Mouse (Mus musculus) midbrain, embryonic 14.5 days (tissue): ENCODE data around the gene Emx1. TPM values are rescaled to one million over a fixed set of nuclear protein-coding genes. Genes with fewer than 3 reads are reported as not detected.
A peak's percentile ranks its signal among the peaks of the same experiment; 100 is the strongest.
"Not testable (repeated sequence)": the region's sequence is repeated elsewhere in the genome, so short reads cannot be mapped to it uniquely, and the experiment has no call there.

ENCODE experiments used
- ATAC-seq: fragments of 200-750 bp; cut with Nextera tagmentation; 2 replicates; pipeline ENCODE4 v1.8.0; 2017; ENCODE audit warnings: moderate number of reproducible peaks, moderate library complexity; ENCODE audit not compliant: low FRiP score, low TSS enrichment
- DNase-seq: peaks from one replicate; pipeline ENCODE4 v3.0.0-alpha.2; 2015
- H3K27ac ChIP-seq: fragments of 300-500 bp; sonication (generic); replicated peaks from 2 replicates; pipeline ENCODE4 v1.5.1; 2014; ENCODE audit warnings: mild to moderate bottlenecking, low read depth, low read length, moderate library complexity
- H3K27me3 ChIP-seq: fragments of 300-500 bp; sonication (generic); 2 replicates; pipeline ENCODE4 v1.6.1; 2014; ENCODE audit warnings: low read length, control low read depth, mixed read lengths; ENCODE audit not compliant: control insufficient read depth, insufficient read depth
- H3K36me3 ChIP-seq: fragments of 300-500 bp; sonication (generic); 2 replicates; pipeline ENCODE4 v1.6.1; 2014; ENCODE audit warnings: low read length, control low read depth; ENCODE audit not compliant: control insufficient read depth, insufficient read depth
- H3K4me1 ChIP-seq: fragments of 300-500 bp; sonication (generic); 2 replicates; pipeline ENCODE4 v1.6.1; 2014; ENCODE audit warnings: mild to moderate bottlenecking, antibody characterized with exemption, low read length, control low read depth; ENCODE audit not compliant: control insufficient read depth, insufficient read depth
- H3K4me2 ChIP-seq: fragments of 300-500 bp; sonication (generic); 2 replicates; pipeline ENCODE4 v1.6.1; 2014; ENCODE audit warnings: mild to moderate bottlenecking, low read length, moderate library complexity
- H3K4me3 ChIP-seq: fragments of 300-500 bp; sonication (generic); replicated peaks from 2 replicates; pipeline ENCODE4 v1.5.1; 2014; ENCODE audit warnings: low read depth, low read length
- H3K9ac ChIP-seq: fragments of 300-500 bp; sonication (generic); replicated peaks from 2 replicates; pipeline ENCODE4 v1.6.1; 2014; ENCODE audit warnings: mild to moderate bottlenecking, low read length, moderate library complexity
- H3K9me3 ChIP-seq: fragments of 300-500 bp; sonication (generic); 2 replicates; pipeline ENCODE4 v1.6.1; 2016; ENCODE audit warnings: low read length, control low read depth, mixed read lengths; ENCODE audit not compliant: control insufficient read depth
- WGBS: fragments of 180-500 bp; shearing (Covaris S2); extraction: QIAGEN DNeasy Blood & Tissue Kit; methylation state at CpG from one replicate; pipeline ENCODE4 v1.1.7; 2014; 5-methylcytosine and 5-hydroxymethylcytosine counted together
- polyA plus RNA-seq: library from polyadenylated mRNA; unstranded; fragments of >200 nt; fragmentation: Nextera tagmentation; extraction: Ambion mirVana; gene quantifications from 2 replicates; pipeline ENCODE4 v1.2.1, GENCODE M21; 2014

Gene Emx1
- polyA plus RNA-seq, 1 experiment from 2014 or later: 1.1 TPM

- 72% methylated on average over 2 of the region's 2 CpGs for WGBS
- not testable (repeated sequence) for ATAC-seq, H3K4me2 ChIP-seq, H3K27ac ChIP-seq, H3K9ac ChIP-seq, H3K4me3 ChIP-seq, H3K9me3 ChIP-seq, H3K36me3 ChIP-seq, H3K27me3 ChIP-seq, H3K4me1 ChIP-seq, DNase-seq
Observed at GRCm38 (mm10) chr6:85156551-85156950, 30.7 kb upstream of the Emx1 start.

DNA sequence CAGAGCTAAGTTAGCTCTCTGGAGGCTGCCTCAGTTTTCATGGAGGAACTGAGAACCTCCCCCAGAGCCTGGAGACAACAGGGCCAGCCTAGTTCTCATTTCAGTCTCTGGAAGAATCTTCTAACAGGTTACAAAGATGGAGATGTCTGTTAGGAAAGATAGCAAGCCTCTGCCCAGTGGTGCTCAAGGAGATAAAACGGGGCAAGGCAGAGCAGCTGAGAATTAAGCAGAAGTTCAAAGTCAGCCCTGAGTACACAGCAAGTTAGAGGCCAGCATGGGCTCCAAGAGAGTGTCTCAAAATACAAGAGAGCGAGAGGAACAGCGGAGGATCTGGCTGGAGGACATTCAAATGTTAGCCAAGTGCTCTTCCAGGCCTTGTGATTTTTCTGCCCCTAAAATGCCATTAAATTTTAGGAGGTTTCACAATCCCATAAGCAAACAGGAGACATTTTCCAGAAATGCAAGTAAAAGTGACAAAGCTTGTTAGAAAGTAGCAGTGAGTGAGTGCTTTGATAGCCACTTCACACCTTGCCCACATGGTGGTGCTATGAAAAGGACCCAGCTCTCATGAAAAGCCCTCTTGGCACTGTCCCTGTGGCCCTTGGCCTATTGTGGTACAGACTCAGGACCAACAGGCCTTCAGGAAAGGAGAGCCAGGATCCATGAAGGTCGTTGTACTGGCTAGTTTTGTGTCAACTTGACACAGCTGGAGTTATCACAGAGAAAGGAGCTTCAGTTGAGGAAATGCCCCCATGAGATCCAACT lies 29.0 kb upstream of the Emx1 start:
- not testable (repeated sequence) for H3K9me3 ChIP-seq, H3K27ac ChIP-seq
- 81% methylated on average over 4 of the region's 4 CpGs for WGBS

DNA sequence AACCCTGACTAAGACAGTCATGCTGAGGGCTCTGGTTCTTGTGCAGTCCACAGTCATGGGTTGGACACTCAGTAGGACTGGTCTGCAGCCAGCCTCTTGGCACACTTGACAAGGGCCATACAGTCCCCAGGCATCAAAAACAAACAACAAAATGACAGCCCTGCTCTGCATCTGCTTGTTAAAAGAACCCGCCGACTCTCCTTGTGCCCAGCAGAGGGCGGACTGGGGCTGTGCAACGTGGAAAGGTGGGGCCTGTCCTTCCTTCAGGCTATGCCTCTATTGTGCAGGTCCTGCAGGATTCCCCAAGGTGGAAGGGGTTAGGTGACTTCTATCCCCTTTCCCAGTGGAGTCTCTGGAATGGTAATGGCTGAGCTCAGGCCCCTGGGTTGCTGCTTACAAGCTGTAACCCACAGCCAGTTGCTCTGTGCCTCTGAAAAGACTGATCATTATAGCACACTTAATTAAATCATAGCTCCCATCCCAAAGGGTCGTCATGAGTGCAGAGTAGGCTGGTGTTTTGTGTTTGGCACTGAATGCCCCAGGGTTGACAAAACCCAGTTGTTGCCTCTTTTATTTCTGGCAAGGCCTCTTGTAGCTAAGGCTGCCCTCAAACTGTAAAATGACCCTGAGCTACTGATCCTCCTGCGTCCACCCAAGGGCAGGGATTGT lies 28.0 kb upstream of the Emx1 start:
- not testable (repeated sequence) for H3K27me3 ChIP-seq, H3K4me3 ChIP-seq, H3K9ac ChIP-seq, H3K27ac ChIP-seq, H3K36me3 ChIP-seq, H3K4me1 ChIP-seq, H3K9me3 ChIP-seq, H3K4me2 ChIP-seq
- DNase-seq (peak; percentile 84), ATAC-seq (peak; percentile 47; the same call in 1 of the 2 replicates)
- WGBS: 23% methylated on average over 6 of the region's 6 CpGs

More for the DNA sequence above, 29.0 kb upstream of the Emx1 start:
- not testable (repeated sequence) for DNase-seq, H3K4me3 ChIP-seq, H3K9ac ChIP-seq, ATAC-seq, H3K4me1 ChIP-seq, H3K27me3 ChIP-seq, H3K4me2 ChIP-seq, H3K36me3 ChIP-seq

- no peaks in the 10 kb centered on the region for H3K36me3 ChIP-seq
- WGBS: 42% methylated on average over 4 of the region's 4 CpGs
- H3K27ac ChIP-seq: no peak overlapping the region
- no peaks in the 10 kb centered on the region for H3K4me1 ChIP-seq
- no peaks in the 10 kb centered on the region for H3K9me3 ChIP-seq
- no peak overlapping the region for H3K4me2 ChIP-seq
- H3K4me3 ChIP-seq: no peak overlapping the region
- H3K27me3 ChIP-seq: no peaks in the 10 kb centered on the region
- ATAC-seq (no peak), DNase-seq (peak; percentile 89)
- H3K9ac ChIP-seq: no peak overlapping the region
Observed at GRCm38 (mm10) chr6:85160201-85160923, 26.9 kb upstream of the Emx1 start.

GRCm38 (mm10) chr6:85165440-85165921 lies 21.8 kb upstream of the Emx1 start:
- Histone ChIP-seq H3K4me3 (no peak overlapping the region), H3K4me1 (0 out of 2 replicates have a peak, but pooled peaks cover 5% of the 10 kb centered on the region), H3K9ac (no peak overlapping the region), H3K27me3 (no peaks in the 10 kb centered on the region), H3K36me3 (no peaks in the 10 kb centered on the region), H3K9me3 (no peaks in the 10 kb centered on the region), H3K27ac (no peak overlapping the region), H3K4me2 (peak overlapping the region; percentile 32; the same call in 1 of the 2 replicates)
- ATAC-seq (no peak), DNase-seq (peak; percentile 45)
- WGBS: 35% methylated on average over 11 of the region's 11 CpGs

GRCm38 (mm10) chr6:85179569-85179968 lies 7.7 kb upstream of the Emx1 start:
- 76% methylated on average over 3 of the region's 3 CpGs for WGBS
- Histone ChIP-seq H3K9ac (no peak overlapping the region), H3K36me3 (no peaks in the 10 kb centered on the region), H3K9me3 (no peaks in the 10 kb centered on the region), H3K27ac (no peak overlapping the region), H3K4me3 (no peak overlapping the region), H3K4me1 (no peaks in the 10 kb centered on the region), H3K4me2 (no peak overlapping the region), H3K27me3 (peaks cover 7% of the 10 kb centered on the region)
- ATAC-seq: no peak
- no peak for DNase-seq

- Histone ChIP-seq H3K9me3 (no peaks in the 10 kb centered on the region), H3K36me3 (no peaks in the 10 kb centered on the region), H3K4me1 (no peaks in the 10 kb centered on the region), H3K27me3 (peaks cover 9% of the 10 kb centered on the region), H3K27ac (no peak overlapping the region), H3K4me2 (no peak overlapping the region), H3K9ac (no peak overlapping the region), H3K4me3 (no peak overlapping the region)
- ATAC-seq (no peak), DNase-seq (no peak)
- 64% methylated on average over 2 of the region's 2 CpGs for WGBS
Observed at GRCm38 (mm10) chr6:85180036-85180435, 7.2 kb upstream of the Emx1 start.

GRCm38 (mm10) chr6:85183951-85184350 lies 3.3 kb upstream of the Emx1 start:
- DNase-seq (no peak), ATAC-seq (no peak)
- H3K27ac ChIP-seq: no peak overlapping the region
- peaks cover 44% of the 10 kb centered on the region for H3K27me3 ChIP-seq
- WGBS: 63% methylated on average over 3 of the region's 3 CpGs
- H3K9ac ChIP-seq: no peak overlapping the region
- H3K4me1 ChIP-seq: peaks cover 22% of the 10 kb centered on the region; the same call in 1 of the 2 replicates
- H3K36me3 ChIP-seq: no peaks in the 10 kb centered on the region
- no peak overlapping the region for H3K4me2 ChIP-seq
- no peaks in the 10 kb centered on the region for H3K9me3 ChIP-seq
- H3K4me3 ChIP-seq: no peak overlapping the region
